Mouse (Mus musculus) stomach, postnatal 0 days (tissue): ENCODE results near the gene Rbbp8nl. TPM values are rescaled to one million over a fixed set of nuclear protein-coding genes. Genes with fewer than 3 reads are reported as not detected.
A peak's percentile ranks its signal among the peaks of the same experiment; 100 is the strongest.

Experiments
- ATAC-seq: fragments of 200-750 bp; cut with Nextera tagmentation; 2 replicates; pipeline ENCODE4 v1.8.0; 2017; ENCODE audit not compliant: low FRiP score, low TSS enrichment
- DNase-seq: peaks from one replicate; pipeline ENCODE4 v3.0.0-alpha.2; 2016; ENCODE audit warnings: low spot score
- H3K27ac ChIP-seq: fragments of 300-500 bp; sonication (generic); replicated peaks from 2 replicates; pipeline ENCODE4 v1.5.1; 2014; ENCODE audit warnings: mild to moderate bottlenecking, control low read depth
- H3K27me3 ChIP-seq: fragments of 300-500 bp; sonication (generic); 2 replicates; pipeline ENCODE4 v1.6.1; 2014; ENCODE audit warnings: low read length; ENCODE audit not compliant: control insufficient read depth, insufficient read depth
- H3K36me3 ChIP-seq: fragments of 300-500 bp; sonication (generic); 2 replicates; pipeline ENCODE4 v1.6.1; 2014; ENCODE audit warnings: low read length, mixed read lengths; ENCODE audit not compliant: control insufficient read depth, insufficient read depth
- H3K4me1 ChIP-seq: fragments of 300-500 bp; sonication (generic); replicated peaks from 2 replicates; pipeline ENCODE4 v1.6.1; 2014; ENCODE audit warnings: antibody characterized with exemption; ENCODE audit not compliant: control insufficient read depth, insufficient read depth
- H3K4me2 ChIP-seq: fragments of 300-500 bp; sonication (generic); replicated peaks from 2 replicates; pipeline ENCODE4 v1.6.1; 2014; ENCODE audit warnings: low read depth, mild to moderate bottlenecking, control low read depth, moderate library complexity
- H3K4me3 ChIP-seq: fragments of 300-500 bp; sonication (generic); 2 replicates; pipeline ENCODE4 v1.5.1; 2014; ENCODE audit warnings: low read depth, low read length, control low read depth
- H3K9ac ChIP-seq: fragments of 300-500 bp; sonication (generic); 2 replicates; pipeline ENCODE4 v1.6.1; 2014; ENCODE audit warnings: mild to moderate bottlenecking, low read length, control low read depth, mixed read lengths
- H3K9me3 ChIP-seq: fragments of 300-500 bp; sonication (generic); 2 replicates; pipeline ENCODE4 v1.6.1; 2016; ENCODE audit warnings: low read length; ENCODE audit not compliant: control insufficient read depth
- CTCF ChIP-seq: IDR thresholded peaks from 2 replicates; pipeline ENCODE4 v1.5.1; 2016; ENCODE audit warnings: antibody characterized with exemption, low read depth, mild to moderate bottlenecking, moderate library complexity
- EP300 ChIP-seq: optimal IDR thresholded peaks from 2 replicates; pipeline ENCODE3; 2016; ENCODE audit warnings: antibody characterized with exemption
- WGBS: fragments of 180-500 bp; shearing (Covaris S2); extraction: QIAGEN DNeasy Blood & Tissue Kit; methylation state at CpG from one replicate; pipeline ENCODE4 v1.1.7; 2014; 5-methylcytosine and 5-hydroxymethylcytosine counted together
- polyA plus RNA-seq: library from polyadenylated mRNA; unstranded; fragments of >200 nt; fragmentation: Nextera tagmentation; extraction: Ambion mirVana; gene quantifications from 2 replicates; pipeline ENCODE4 v1.2.1, GENCODE M21; 2015

The Rbbp8nl gene
- polyA plus RNA-seq, 1 experiment from 2014 or later: 1.2 TPM

GRCm38 (mm10) chr2:180306009-180306408 is 16.3 kb upstream of the Rbbp8nl start:
- TF ChIP-seq EP300 (no peak), CTCF (no peak)
- H3K4me2 ChIP-seq: no peak overlapping the region
- H3K4me1 ChIP-seq: no peaks in the 10 kb centered on the region
- H3K9ac ChIP-seq: no peak overlapping the region
- WGBS: 68% methylated on average over 2 of the region's 2 CpGs
- H3K27ac ChIP-seq: no peak overlapping the region
- H3K36me3 ChIP-seq: no peaks in the 10 kb centered on the region
- no peaks in the 10 kb centered on the region for H3K9me3 ChIP-seq
- no peaks in the 10 kb centered on the region for H3K27me3 ChIP-seq
- DNase-seq: no peak
- ATAC-seq: no peak
- no peak overlapping the region for H3K4me3 ChIP-seq

GRCm38 (mm10) chr2:180305490-180305889 is 15.8 kb upstream of the Rbbp8nl start:
- Histone ChIP-seq H3K4me1 (no peaks in the 10 kb centered on the region), H3K9me3 (no peaks in the 10 kb centered on the region), H3K9ac (no peak overlapping the region), H3K36me3 (no peaks in the 10 kb centered on the region), H3K4me3 (no peak overlapping the region), H3K27me3 (no peaks in the 10 kb centered on the region), H3K4me2 (no peak overlapping the region), H3K27ac (no peak overlapping the region)
- DNase-seq (no peak), ATAC-seq (0 out of 2 replicates have a peak, but pooled peaks have one; percentile 39)
- WGBS: 71% methylated on average over 3 of the region's 3 CpGs
- TF ChIP-seq EP300 (no peak), CTCF (no peak)

GRCm38 (mm10) chr2:180304554-180304953 is 14.9 kb upstream of the Rbbp8nl start:
- no peak for ATAC-seq
- WGBS: 45% methylated on average over 4 of the region's 4 CpGs
- H3K36me3 ChIP-seq: no peaks in the 10 kb centered on the region
- H3K4me1 ChIP-seq: no peaks in the 10 kb centered on the region
- H3K4me3 ChIP-seq: no peak overlapping the region
- H3K4me2 ChIP-seq: no peak overlapping the region
- no peak for DNase-seq
- no peaks in the 10 kb centered on the region for H3K27me3 ChIP-seq
- H3K27ac ChIP-seq: no peak overlapping the region
- TF ChIP-seq EP300: no peak
- TF ChIP-seq CTCF: peak; percentile 34
- H3K9ac ChIP-seq: no peak overlapping the region
- H3K9me3 ChIP-seq: no peaks in the 10 kb centered on the region

- Histone ChIP-seq H3K36me3 (no peaks in the 10 kb centered on the region), H3K27ac (no peak overlapping the region), H3K4me1 (no peaks in the 10 kb centered on the region), H3K9me3 (no peaks in the 10 kb centered on the region), H3K4me3 (no peak overlapping the region), H3K9ac (no peak overlapping the region), H3K27me3 (no peaks in the 10 kb centered on the region), H3K4me2 (no peak overlapping the region)
- TF ChIP-seq EP300 (no peak), CTCF (no peak)
- WGBS: 81% methylated on average over 12 of the region's 12 CpGs
- DNase-seq (no peak), ATAC-seq (no peak)
These were observed 13.8 kb upstream of the Rbbp8nl start for GRCm38 (mm10) chr2:180303468-180303867.

GRCm38 (mm10) chr2:180302201-180302600 is 12.5 kb upstream of the Rbbp8nl start:
- H3K9ac ChIP-seq: no peak overlapping the region
- no peak overlapping the region for H3K27ac ChIP-seq
- no peaks in the 10 kb centered on the region for H3K4me1 ChIP-seq
- H3K4me2 ChIP-seq: no peak overlapping the region
- H3K4me3 ChIP-seq: no peak overlapping the region
- no peaks in the 10 kb centered on the region for H3K27me3 ChIP-seq
- no peaks in the 10 kb centered on the region for H3K9me3 ChIP-seq
- no peaks in the 10 kb centered on the region for H3K36me3 ChIP-seq
- ATAC-seq (no peak), DNase-seq (no peak)
- TF ChIP-seq CTCF: peak; percentile 18; the same call in 1 of the 2 replicates
- TF ChIP-seq EP300: no peak
- 87% methylated on average over 4 of the region's 4 CpGs for WGBS

- Histone ChIP-seq H3K4me3 (no peak overlapping the region), H3K36me3 (no peaks in the 10 kb centered on the region), H3K27me3 (no peaks in the 10 kb centered on the region), H3K27ac (no peak overlapping the region), H3K9ac (no peak overlapping the region), H3K4me2 (no peak overlapping the region), H3K4me1 (no peaks in the 10 kb centered on the region), H3K9me3 (no peaks in the 10 kb centered on the region)
- TF ChIP-seq CTCF: no peak
- no peak for TF ChIP-seq EP300
- ATAC-seq (no peak; the same call in 1 of the 2 replicates), DNase-seq (no peak)
- WGBS: 26% methylated on average over 5 of the region's 5 CpGs
These were observed 11.1 kb upstream of the Rbbp8nl start for GRCm38 (mm10) chr2:180300771-180301170.
